In the genomic region with DNA sequence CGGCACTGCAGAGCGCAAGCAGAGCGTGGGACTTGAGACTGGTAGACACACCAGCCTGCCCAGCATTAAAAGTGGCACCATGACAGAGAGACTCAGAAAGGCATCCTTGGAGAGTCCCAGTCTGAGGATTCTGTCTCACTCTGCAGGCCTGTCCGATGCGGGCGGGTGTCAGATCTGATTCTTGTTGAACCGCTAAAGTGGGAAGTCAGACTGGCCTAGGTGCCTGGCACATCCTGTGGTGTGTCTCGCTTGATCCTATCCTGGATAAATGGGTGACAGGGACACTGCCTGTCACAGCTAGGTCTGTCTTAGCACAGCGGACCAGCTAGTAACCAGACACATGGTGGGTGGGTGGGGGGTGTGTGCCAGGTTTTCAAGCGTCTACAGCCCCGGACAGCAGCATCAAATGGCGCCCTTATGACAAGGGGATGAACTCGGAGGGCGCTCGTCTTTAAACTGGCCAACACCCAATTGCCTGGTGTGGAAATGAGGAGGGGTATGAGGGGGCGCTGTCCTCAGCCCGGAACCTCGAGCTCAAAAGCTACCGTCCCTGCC, we compare ENCODE assay signal across 9 mouse cellular contexts. TPM values are rescaled to one million over a fixed set of nuclear protein-coding genes. Genes with fewer than 3 reads are reported as not detected.
DNase-seq lines count a peak whose midpoint lies in the region; ATAC-seq and TF ChIP-seq lines count a peak whose summit lies in the region.
"Had no signal": no experiment of that assay in that cellular context is flagged by ENCODE, and none has a peak within 500 bp of the region (broad histone marks: within the 10 kb centered on the region; RNA-seq: fewer than 3 reads in every experiment).

A gene (minus strand): TSS at position 118 of the 555 bp plus-strand sequence.

- H3K36me3 ChIP-seq in heart, embryonic 10.5 days, result no peaks in the 10 kb centered on the region
- H3K36me3 ChIP-seq in ES-E14 (ENCODE audit: control insufficient read depth, insufficient read depth, low read length, poor library complexity, severe bottlenecking), result no peaks in the 10 kb centered on the region
- no peaks in the 10 kb centered on the region for H3K36me3 ChIP-seq in hindbrain, embryonic 10.5 days
- no peaks in the 10 kb centered on the region for H3K36me3 ChIP-seq in liver, embryonic 12.5 days

- peak within 1 kb of the TSS; percentile 54 for H3K9ac ChIP-seq in ES-E14 (ENCODE audit: insufficient read depth, low read depth, low read length, poor library complexity, severe bottlenecking)
- no peak within 1 kb of the TSS for H3K9ac ChIP-seq in liver, embryonic 12.5 days

- H3K9me3 ChIP-seq in heart, embryonic 10.5 days, result no peaks in the 10 kb centered on the region
- H3K9me3 ChIP-seq in ES-E14 (ENCODE audit: control insufficient read depth, insufficient read depth, low read depth, low read length), result no peaks in the 10 kb centered on the region
- H3K9me3 ChIP-seq in hindbrain, embryonic 10.5 days, result no peaks in the 10 kb centered on the region
- H3K9me3 ChIP-seq in liver, embryonic 12.5 days (replicated peaks), result no peaks in the 10 kb centered on the region

- no peak for DNase-seq in heart, embryonic 10.5 days (ENCODE audit: low spot score)
- DNase-seq in heart, adult 8-10 months (ENCODE audit: low spot score), result no peak
- DNase-seq in ES-E14 (ENCODE audit: low read depth, low spot score), result no peak
- peak; percentile 38 for DNase-seq in hindbrain, embryonic 10.5 days (ENCODE audit: low spot score)
- DNase-seq in cerebellum, adult 11 months, result no peak
- no peak for DNase-seq in cerebellum, postnatal 25 days
- DNase-seq in spleen, postnatal 4 days (ENCODE audit: low spot score in 2 of 2), result no peak

- in situ Hi-C loops in ES-E14 (cut with MboI; ENCODE audit: low sequenced_read_pairs in 2 of 2, unreplicated experiment in 2 of 2), result loop anchor here (5.0 to 10.0 kb wide), 4 partner anchors 100 to 318 kb away; no protein-coding TSS in a partner anchor

- ATAC-seq in liver, embryonic 12.5 days, result 0 out of 2 replicates have a peak, but pooled peaks have one; percentile 21

- H3K27me3 ChIP-seq in heart, embryonic 10.5 days (ENCODE audit: insufficient read depth, poor library complexity, severe bottlenecking), result peaks cover 93% of the 10 kb centered on the region
- peaks cover 84% of the 10 kb centered on the region for H3K27me3 ChIP-seq in hindbrain, embryonic 10.5 days (ENCODE audit: insufficient read depth, poor library complexity, severe bottlenecking)
- H3K27me3 ChIP-seq in liver, embryonic 12.5 days (replicated peaks), result peaks cover 90% of the 10 kb centered on the region

- H3K4me1 ChIP-seq in heart, embryonic 10.5 days, result peaks cover 36% of the 10 kb centered on the region
- peaks cover 0 to 2% of the 10 kb centered on the region in 2 experiments; a peak in 1 of 4 replicates for H3K4me1 ChIP-seq in ES-E14 (ENCODE audit: control insufficient read depth in 2 of 2, insufficient read depth in 2 of 2, low read length in 2 of 2, poor library complexity in 1 of 2)
- H3K4me1 ChIP-seq in hindbrain, embryonic 10.5 days (replicated peaks), result peaks cover 62% of the 10 kb centered on the region
- H3K4me1 ChIP-seq in liver, embryonic 12.5 days, result peaks cover 9% of the 10 kb centered on the region; the same call in 1 of the 2 replicates

- peak within 1 kb of the TSS; percentile 63 for H3K4me3 ChIP-seq in heart, embryonic 10.5 days
- H3K4me3 ChIP-seq in ES-E14 (ENCODE audit: insufficient read depth in 1 of 2, low read depth in 1 of 2, low read length in 2 of 2, poor library complexity in 1 of 2, severe bottlenecking in 1 of 2), result peak within 1 kb of the TSS; percentile 64 to 68
- H3K4me3 ChIP-seq in hindbrain, embryonic 10.5 days, result peak within 1 kb of the TSS; percentile 77
- H3K4me3 ChIP-seq in liver, embryonic 12.5 days, result peak within 1 kb of the TSS; percentile 45

- 6% methylated on average over 19 of the region's 19 CpGs for WGBS in heart, embryonic 10.5 days
- 2% methylated on average over 19 of the region's 19 CpGs for WGBS in hindbrain, embryonic 10.5 days
- WGBS in liver, embryonic 12.5 days (ENCODE audit: insufficient replicate concordance), result 6% methylated on average over 19 of the region's 19 CpGs

- H3K4me2 ChIP-seq in liver, embryonic 12.5 days, result peak within 1 kb of the TSS; percentile 63

- no peak within 1 kb of the TSS; the same call in 1 of the 2 replicates for H3K27ac ChIP-seq in heart, embryonic 10.5 days
- no peak within 1 kb of the TSS for H3K27ac ChIP-seq in ES-E14 (ENCODE audit: insufficient read depth, low read depth, low read length, poor library complexity, severe bottlenecking)
- peak within 1 kb of the TSS; percentile 92 for H3K27ac ChIP-seq in hindbrain, embryonic 10.5 days
- no peak within 1 kb of the TSS for H3K27ac ChIP-seq in liver, embryonic 12.5 days

TF ChIP-seq in ES-E14, 5 proteins besides CTCF, POLR2A, EP300 and RAD21:
- no peak for TF ChIP-seq MAFK (IDR thresholded peaks at IDR 0.05; ENCODE audit: insufficient read depth, low read depth, low read length)
- no peak for TF ChIP-seq ZNF384 (IDR thresholded peaks at IDR 0.05; ENCODE audit: low read depth, low read length)
- TF ChIP-seq CHD2 (IDR thresholded peaks at IDR 0.05; ENCODE audit: low read depth, low read length), result no peak
- TF ChIP-seq HCFC1 (IDR thresholded peaks at IDR 0.05; ENCODE audit: borderline replicate concordance, insufficient read depth, low read length), result no peak
- no peak for TF ChIP-seq ZC3H11A (IDR thresholded peaks at IDR 0.05; ENCODE audit: borderline replicate concordance, low read depth, low read length)

RNA-seq across cellular contexts. Expression of the gene that starts here (rescaled TPM):
- polyA plus RNA-seq in heart, embryonic 10.5 days (2016; fragmentation: Nextera tagmentation; extraction: Ambion mirVana), result 0.97 and 4.3 TPM in 2 replicates
- total RNA-seq in heart, adult 8-10 months (2022), result under 1 TPM in 3 of 4 experiments, not detected in 1; 0.06 to 0.19 (median 0.14) TPM
- total RNA-seq in ES-E14 (2012; rRNA removed), result 11.2 and 15.5 TPM in 2 replicates
- polyA plus RNA-seq in hindbrain, embryonic 10.5 days (2016; fragmentation: Nextera tagmentation; extraction: Ambion mirVana), result 52.3 and 127 TPM in 2 replicates
- polyA plus RNA-seq in liver, embryonic 12.5 days (2016; fragmentation: Nextera tagmentation; extraction: Ambion mirVana), result 0.38 and 0.56 TPM in 2 replicates
- total RNA-seq: hematopoietic stem cell, adult 5-6 weeks had no signal

Comparison
In these comparisons a context has a peak if more than half of its experiments do, and no peak if none do; other contexts are left out.
1. RNA of the gene that starts here (total RNA-seq): 11.2 to 15.5 TPM in ES-E14; 0.06 to 0.19 TPM in heart, adult 8-10 months; every median in the first group is over 10 times any median in the second.
2. RNA of the gene that starts here (polyA plus RNA-seq): 52.3 to 127 TPM in hindbrain, embryonic 10.5 days; 0.97 to 4.3 TPM in heart, embryonic 10.5 days and 0.38 to 0.56 TPM in liver, embryonic 12.5 days; every median in the first group is over 10 times any median in the second.
3. Peak in ATAC-seq, H3K4me3 ChIP-seq and H3K4me2 ChIP-seq in liver, embryonic 12.5 days; RNA of the gene not detected or under 1 TPM.
4. Peak in every context shown above with its lines, with median percentiles within 50 percentile points of each other: H3K4me3 ChIP-seq.